Mouse (Mus musculus) fibroblast of lung, adult 2 months (primary cell): Measurements from ENCODE around the gene Lep.

Experiments
- DNase-seq: peaks from one replicate; pipeline ENCODE4 v3.0.0-alpha.2; 2011; ENCODE audit warnings: low read depth

The Lep gene

DNA sequence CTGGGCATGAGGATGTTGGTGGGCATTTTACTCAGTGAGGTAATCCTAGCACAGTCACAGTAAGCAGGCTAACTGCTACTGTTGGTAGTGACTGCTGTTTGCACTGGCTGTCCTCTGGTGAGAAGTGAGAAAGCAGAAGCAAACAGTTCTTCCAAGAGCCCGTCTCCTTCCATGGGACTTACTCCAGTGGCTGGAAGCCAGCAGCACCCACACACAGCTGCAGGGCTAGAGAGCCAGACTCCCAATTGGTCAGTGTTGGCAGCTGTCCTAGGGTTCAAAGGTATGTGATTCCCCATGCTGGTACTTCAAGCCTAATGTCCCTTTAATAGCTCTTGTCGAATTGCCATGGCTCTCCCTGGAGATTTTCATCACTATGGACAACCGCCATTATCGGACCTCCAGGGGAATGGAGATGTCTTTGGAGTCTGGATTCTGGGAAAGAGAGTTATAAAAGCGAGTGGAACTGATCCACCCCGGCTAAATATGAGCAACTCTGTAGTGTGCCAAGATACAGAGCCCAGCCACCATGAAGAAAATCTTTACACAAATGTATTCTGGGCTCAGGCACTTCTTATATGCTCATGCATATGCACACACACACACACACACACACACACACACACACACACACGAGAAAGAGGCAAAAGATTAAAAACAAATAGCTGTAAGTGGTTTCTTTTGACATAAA lies 57.5 kb downstream of the Lep start:
- DNase-seq = peak; percentile 53

DNA sequence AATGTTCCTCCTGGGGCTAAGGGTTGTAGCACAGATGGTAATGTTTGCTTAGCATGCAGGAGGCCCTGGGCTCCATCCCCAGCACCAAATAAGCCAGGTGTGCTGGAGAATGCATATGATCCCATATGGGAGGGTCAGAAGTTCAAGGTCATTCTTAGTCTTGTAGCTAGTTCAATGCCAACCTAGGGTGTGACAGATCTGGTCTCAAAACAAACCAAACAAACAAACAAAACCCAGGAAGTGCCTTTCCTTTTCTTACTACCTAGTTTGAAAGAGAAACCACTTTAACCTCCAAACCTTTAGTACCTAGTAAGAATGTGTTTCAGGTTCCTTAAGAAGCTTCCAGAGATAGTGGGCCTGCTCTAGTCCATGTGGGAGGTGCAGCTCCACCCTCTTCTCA lies 58.2 kb downstream of the Lep start:
- DNase-seq = no peak

DNA sequence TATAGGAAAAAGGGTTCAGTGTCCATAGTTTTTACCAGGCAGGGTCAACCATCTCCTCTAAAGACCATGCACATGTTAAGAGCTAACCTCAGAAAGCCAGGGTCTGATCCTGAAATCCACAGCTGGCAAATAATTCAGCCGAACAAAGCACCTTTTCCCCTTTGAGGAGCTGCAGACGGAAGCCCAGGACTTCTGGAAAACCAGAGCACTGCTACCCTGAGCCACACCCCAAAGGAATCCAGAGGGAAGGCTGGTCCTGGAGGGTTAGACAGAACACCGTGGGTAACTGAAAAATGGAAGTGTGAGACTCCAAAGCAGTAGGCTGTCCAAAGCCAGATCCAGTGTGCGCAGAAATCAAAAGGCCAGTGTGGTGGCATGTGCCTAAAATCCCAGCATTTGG lies 58.9 kb downstream of the Lep start:
- no peak for DNase-seq

DNA sequence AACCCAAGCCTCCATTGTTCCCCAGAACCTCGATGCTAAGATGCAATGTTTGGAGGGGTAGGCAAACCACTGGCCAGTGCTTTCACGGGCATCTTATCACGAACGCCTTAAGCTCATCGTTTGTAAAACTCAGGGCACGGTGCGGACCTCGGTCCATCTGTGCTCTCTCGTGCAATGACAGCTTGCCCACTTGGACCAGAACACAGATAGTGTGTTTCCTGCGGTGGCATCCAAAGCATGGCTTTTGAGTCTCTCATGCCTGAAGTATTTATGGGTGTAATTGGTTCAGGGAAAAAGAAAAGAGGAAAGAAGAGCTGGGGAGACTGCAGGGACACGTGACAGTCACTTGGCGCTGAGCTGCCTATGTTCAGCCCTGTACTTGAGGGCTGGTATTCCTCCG lies 60.0 kb downstream of the Lep start:
- no peak for DNase-seq
